Mouse (Mus musculus): ENCODE measurements around the gene B230104I21Rik. TPM values are rescaled to one million over a fixed set of nuclear protein-coding genes. Genes with fewer than 3 reads are reported as not detected.
A peak's percentile ranks its signal among the peaks of the same experiment; 100 is the strongest.

The B230104I21Rik gene
- total and polyA plus RNA-seq, 2 experiments: not detected

GRCm38 (mm10) chr4:154392641-154393040, 56.7 kb downstream of the B230104I21Rik start:
- Histone ChIP-seq H3K27ac (replicated peaks; ENCODE audit: insufficient read depth, low read depth, low read length) (no peak overlapping the region), H3K36me3 (ENCODE audit: control insufficient read depth, insufficient read depth, low read length) (no peaks in the 10 kb centered on the region), H3K27me3 (ENCODE audit: control insufficient read depth, insufficient read depth, low read length) (no peaks in the 10 kb centered on the region), H3K79me2 (ENCODE audit: control insufficient read depth, insufficient read depth, low read length) (no peaks in the 10 kb centered on the region), H3K4me1 (ENCODE audit: control insufficient read depth, insufficient read depth, low read length) (no peaks in the 10 kb centered on the region), H3K4me3 (ENCODE audit: insufficient read depth, low read depth, low read length) (no peak overlapping the region), H3K9ac (ENCODE audit: low read depth, low read length) (no peak overlapping the region)
- 58% methylated on average over 1 of the region's 1 CpGs for WGBS
- no peak for DNase-seq (ENCODE audit: extremely low read depth, low read depth, low spot score)
- TF ChIP-seq POLR2A (IDR thresholded peaks at IDR 0.05; ENCODE audit: extremely low read depth, insufficient read depth, low read length) (no peak), CTCF (IDR thresholded peaks at IDR 0.05; ENCODE audit: low read depth, low read length) (peak; percentile 22; the same call in 1 of the 2 replicates)

DNA sequence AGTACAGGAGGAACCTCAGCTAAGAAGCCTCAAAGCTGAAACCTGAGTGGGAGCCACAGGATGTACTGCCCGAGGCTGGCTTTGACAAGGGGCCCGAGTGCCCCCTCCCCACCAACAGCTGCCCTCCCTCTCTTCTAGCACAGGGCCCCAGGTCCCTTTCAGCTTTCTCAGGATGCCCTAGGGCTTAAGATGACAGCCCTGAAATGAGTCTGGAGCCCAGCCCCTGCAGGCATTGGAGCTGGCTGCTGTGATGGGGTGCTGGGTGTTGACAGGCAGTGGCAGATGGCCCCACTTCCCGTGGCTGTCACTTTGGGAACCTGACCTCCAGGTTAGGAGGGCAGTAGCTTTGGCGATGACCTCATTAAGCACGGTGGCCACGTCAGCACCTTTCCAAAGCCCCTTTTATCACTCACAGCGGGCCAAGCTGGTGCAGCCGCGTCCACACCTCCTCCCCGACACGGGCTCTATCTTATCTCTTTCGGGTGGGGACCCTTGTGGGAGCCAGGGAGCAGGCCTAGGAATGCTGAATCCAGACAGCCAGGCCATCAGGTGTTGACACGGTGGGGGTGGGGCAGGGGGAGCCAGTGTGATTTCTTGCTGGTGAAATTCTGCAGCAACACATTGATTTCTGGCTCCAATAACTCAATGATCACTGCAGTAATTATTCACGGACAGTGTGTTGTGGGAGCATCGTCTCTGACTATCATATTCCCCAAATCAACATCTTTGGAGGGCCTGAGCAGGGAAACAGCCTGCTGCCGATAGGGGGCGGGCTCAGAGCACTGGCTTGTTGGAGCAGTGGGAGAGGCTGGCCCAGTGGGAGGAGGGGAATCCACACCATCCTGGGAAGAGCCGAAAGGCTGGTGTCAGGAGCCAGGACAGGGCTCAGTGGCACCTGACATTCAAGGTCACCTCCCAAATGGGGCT, 57.5 kb downstream of the B230104I21Rik start:
- Histone ChIP-seq H3K9ac (ENCODE audit: low read depth, low read length) (no peak overlapping the region), H3K36me3 (ENCODE audit: control insufficient read depth, insufficient read depth, low read length) (no peaks in the 10 kb centered on the region), H3K4me1 (ENCODE audit: control insufficient read depth, insufficient read depth, low read length) (no peaks in the 10 kb centered on the region), H3K79me2 (ENCODE audit: control insufficient read depth, insufficient read depth, low read length) (no peaks in the 10 kb centered on the region), H3K27me3 (ENCODE audit: control insufficient read depth, insufficient read depth, low read length) (no peaks in the 10 kb centered on the region), H3K27ac (replicated peaks; ENCODE audit: insufficient read depth, low read depth, low read length) (no peak overlapping the region), H3K4me3 (ENCODE audit: insufficient read depth, low read depth, low read length) (no peak overlapping the region)
- DNase-seq (ENCODE audit: extremely low read depth, low read depth, low spot score): no peak
- WGBS: 16% methylated on average over 18 of the region's 18 CpGs
- TF ChIP-seq CTCF (IDR thresholded peaks at IDR 0.05; ENCODE audit: low read depth, low read length) (peak; percentile 61; the same call in 1 of the 2 replicates), POLR2A (IDR thresholded peaks at IDR 0.05; ENCODE audit: extremely low read depth, insufficient read depth, low read length) (no peak)

GRCm38 (mm10) chr4:154394123-154394722, 58.3 kb downstream of the B230104I21Rik start:
- Histone ChIP-seq H3K9ac (ENCODE audit: low read depth, low read length) (no peak overlapping the region), H3K27me3 (ENCODE audit: control insufficient read depth, insufficient read depth, low read length) (no peaks in the 10 kb centered on the region), H3K27ac (replicated peaks; ENCODE audit: insufficient read depth, low read depth, low read length) (no peak overlapping the region), H3K36me3 (ENCODE audit: control insufficient read depth, insufficient read depth, low read length) (no peaks in the 10 kb centered on the region), H3K79me2 (ENCODE audit: control insufficient read depth, insufficient read depth, low read length) (no peaks in the 10 kb centered on the region), H3K4me3 (ENCODE audit: insufficient read depth, low read depth, low read length) (no peak overlapping the region), H3K4me1 (ENCODE audit: control insufficient read depth, insufficient read depth, low read length) (no peaks in the 10 kb centered on the region)
- TF ChIP-seq CTCF (IDR thresholded peaks at IDR 0.05; ENCODE audit: low read depth, low read length): no peak
- TF ChIP-seq POLR2A (IDR thresholded peaks at IDR 0.05; ENCODE audit: extremely low read depth, insufficient read depth, low read length): no peak
- 58% methylated on average over 7 of the region's 7 CpGs for WGBS
- no peak for DNase-seq (ENCODE audit: extremely low read depth, low read depth, low spot score)

- no peak overlapping the region for H3K27ac ChIP-seq (replicated peaks; ENCODE audit: insufficient read depth, low read depth, low read length)
- whole genome bisulfite sequencing: 93% methylated on average over 14 of the region's 14 CpGs
- no peak overlapping the region for H3K9ac ChIP-seq (ENCODE audit: low read depth, low read length)
- H3K36me3 ChIP-seq (ENCODE audit: control insufficient read depth, insufficient read depth, low read length): no peaks in the 10 kb centered on the region
- no peaks in the 10 kb centered on the region for H3K4me1 ChIP-seq (ENCODE audit: control insufficient read depth, insufficient read depth, low read length)
- H3K79me2 ChIP-seq (ENCODE audit: control insufficient read depth, insufficient read depth, low read length): no peaks in the 10 kb centered on the region
- no peaks in the 10 kb centered on the region for H3K27me3 ChIP-seq (ENCODE audit: control insufficient read depth, insufficient read depth, low read length)
- DNase-seq (ENCODE audit: extremely low read depth, low read depth, low spot score): no peak
- no peak overlapping the region for H3K4me3 ChIP-seq (ENCODE audit: insufficient read depth, low read depth, low read length)
- TF ChIP-seq CTCF (IDR thresholded peaks at IDR 0.05; ENCODE audit: low read depth, low read length) (no peak), POLR2A (IDR thresholded peaks at IDR 0.05; ENCODE audit: extremely low read depth, insufficient read depth, low read length) (no peak)
Observed at GRCm38 (mm10) chr4:154396652-154397301, 60.9 kb downstream of the B230104I21Rik start.

Other genes starting within 250 kb of the B230104I21Rik start
- under 0.01 TPM in 1 of 2 replicates, not detected in the other for gene Trp73, start 195.9 kb upstream of the B230104I21Rik start, total RNA-seq (2014; rRNA removed)
- gene Trp73, start 195.9 kb upstream of the B230104I21Rik start, polyA plus RNA-seq (2012; rRNA removed): not detected in 2 replicates
- 9.3 and 10.3 TPM in 2 replicates for gene Wrap73, start 193.8 kb upstream of the B230104I21Rik start, total RNA-seq (2014; rRNA removed)
- 22.4 and 25.3 TPM in 2 replicates for gene Wrap73, start 193.8 kb upstream of the B230104I21Rik start, polyA plus RNA-seq (2012; rRNA removed)
- gene Tprgl, start 175.5 kb upstream of the B230104I21Rik start, total RNA-seq (2014; rRNA removed): 50.9 and 56.2 TPM in 2 replicates
- gene Tprgl, start 175.5 kb upstream of the B230104I21Rik start, polyA plus RNA-seq (2012; rRNA removed): 78.7 and 79.8 TPM in 2 replicates
- gene Megf6, start 165.4 kb upstream of the B230104I21Rik start, total RNA-seq (2014; rRNA removed): 0.28 and 1.1 TPM in 2 replicates
- gene Megf6, start 165.4 kb upstream of the B230104I21Rik start, polyA plus RNA-seq (2012; rRNA removed): 0.86 and 1.4 TPM in 2 replicates
- gene Arhgef16, start 34.5 kb upstream of the B230104I21Rik start, total RNA-seq (2014; rRNA removed): 2.4 and 3.5 TPM in 2 replicates
- gene Arhgef16, start 34.5 kb upstream of the B230104I21Rik start, polyA plus RNA-seq (2012; rRNA removed): 2.7 and 3.7 TPM in 2 replicates